Mouse (Mus musculus) ES-Bruce4 (cell line): ENCODE measurements around the gene Psen1.

Experiments
- CTCF ChIP-seq: IDR thresholded peaks from one replicate; pipeline ENCODE4 v1.8.1; 2011; ENCODE audit warnings: low read depth, low read length
- POLR2A ChIP-seq: IDR thresholded peaks from one replicate; pipeline ENCODE4 v1.8.1; 2011; ENCODE audit warnings: low read length; ENCODE audit not compliant: insufficient read depth

GRCm38 (mm10) chr12:83701608-83702007, 13.7 kb downstream of the Psen1 start:
- TF ChIP-seq POLR2A (no peak), CTCF (no peak)
